Mouse (Mus musculus) liver, adult 2 months (tissue): ENCODE results near the gene Dnajb13. TPM values are rescaled to one million over a fixed set of nuclear protein-coding genes. Genes with fewer than 3 reads are reported as not detected.
A peak's percentile ranks its signal among the peaks of the same experiment; 100 is the strongest.

Experiments
- DNase-seq: peaks from one replicate; pipeline ENCODE4 v3.0.0-alpha.2; 2011; ENCODE audit warnings: low read depth, low spot score; ENCODE audit errors: extremely low read depth
- H3K27ac ChIP-seq: fragments of 200-500 bp; replicated peaks from 2 replicates; pipeline ENCODE4 v1.5.1; 2012; ENCODE audit warnings: low read depth, mild to moderate bottlenecking, control low read depth, inconsistent platforms, low read length; ENCODE audit not compliant: insufficient read depth
- H3K27me3 ChIP-seq: fragments of 200-500 bp; 2 replicates; pipeline ENCODE4 v1.6.1; 2012; ENCODE audit warnings: mild to moderate bottlenecking, moderate library complexity, low read length, inconsistent platforms; ENCODE audit not compliant: control insufficient read depth, insufficient read depth
- H3K36me3 ChIP-seq: fragments of 200-500 bp; 2 replicates; pipeline ENCODE4 v1.6.1; 2012; ENCODE audit warnings: low read length, inconsistent platforms; ENCODE audit not compliant: control insufficient read depth, insufficient read depth
- H3K4me1 ChIP-seq: fragments of 200-500 bp; 2 replicates; pipeline ENCODE4 v1.6.1; 2011; ENCODE audit warnings: low read length; ENCODE audit not compliant: control insufficient read depth, insufficient read depth
- H3K4me3 ChIP-seq: fragments of 200-500 bp; 2 replicates; pipeline ENCODE4 v1.5.1; 2011; ENCODE audit warnings: low read depth, mild to moderate bottlenecking, control low read depth, low read length, moderate library complexity; ENCODE audit not compliant: insufficient read depth
- H3K79me2 ChIP-seq: fragments of 200-500 bp; 2 replicates; pipeline ENCODE4 v1.6.1; 2012; ENCODE audit warnings: inconsistent platforms, mild to moderate bottlenecking, low read length, moderate library complexity; ENCODE audit not compliant: control insufficient read depth, insufficient read depth
- H3K9ac ChIP-seq: fragments of 200-500 bp; 2 replicates; pipeline ENCODE4 v1.6.1; 2012; ENCODE audit warnings: low read depth, mild to moderate bottlenecking, control low read depth, inconsistent platforms, low read length
- CTCF ChIP-seq: fragments of 200-500 bp; IDR thresholded peaks from 2 replicates; pipeline ENCODE4 v1.5.1; 2011; ENCODE audit warnings: low read depth, low read length, control low read depth
- POLR2A ChIP-seq: fragments of 200-500 bp; IDR thresholded peaks from 2 replicates; pipeline ENCODE4 v1.6.1; 2011; ENCODE audit warnings: low read length, control low read depth; ENCODE audit not compliant: insufficient read depth; ENCODE audit errors: extremely low read depth
- whole genome bisulfite sequencing: fragments of 180-500 bp; shearing (Covaris S2); methylation state at CpG from one replicate; pipeline ENCODE4 v1.1.7; 2018; 5-methylcytosine and 5-hydroxymethylcytosine counted together
- polyA plus RNA-seq: library from polyadenylated mRNA; depleted of rRNA; stranded (reverse); fragments of >200 nt; gene quantifications from 2 replicates; pipeline ENCODE4 v1.2.3, GENCODE M21; 2012
- total RNA-seq: library from RNA; depleted of rRNA; stranded (reverse); fragments of >200 nt; gene quantifications from 2 replicates; pipeline ENCODE4 v1.2.3, GENCODE M21; 2014

The Dnajb13 gene
- total and polyA plus RNA-seq, 2 experiments: 0.29 to 0.55 TPM

- peak; percentile 46 for DNase-seq
- Histone ChIP-seq H3K9ac (peak overlapping the region; percentile 63), H3K79me2 (no peaks in the 10 kb centered on the region), H3K4me3 (peak overlapping the region; percentile 54), H3K27ac (peak overlapping the region; percentile 68), H3K27me3 (no peaks in the 10 kb centered on the region), H3K4me1 (peaks cover 11% of the 10 kb centered on the region), H3K36me3 (no peaks in the 10 kb centered on the region)
- TF ChIP-seq CTCF (no peak), POLR2A (no peak)
- WGBS: 33% methylated on average over 11 of the region's 11 CpGs
These were observed 19.0 kb downstream of the Dnajb13 start for GRCm38 (mm10) chr7:100495581-100496251.

GRCm38 (mm10) chr7:100495042-100495441, 19.7 kb downstream of the Dnajb13 start:
- H3K4me1 ChIP-seq: peaks cover 11% of the 10 kb centered on the region
- H3K27me3 ChIP-seq: no peaks in the 10 kb centered on the region
- H3K27ac ChIP-seq: peak overlapping the region; percentile 68
- H3K4me3 ChIP-seq: peak overlapping the region; percentile 54
- WGBS: 19% methylated on average over 8 of the region's 8 CpGs
- no peaks in the 10 kb centered on the region for H3K79me2 ChIP-seq
- H3K9ac ChIP-seq: peak overlapping the region; percentile 63
- DNase-seq: peak; percentile 71
- no peaks in the 10 kb centered on the region for H3K36me3 ChIP-seq
- no peak for TF ChIP-seq POLR2A
- TF ChIP-seq CTCF: no peak

GRCm38 (mm10) chr7:100494415-100494831, 20.3 kb downstream of the Dnajb13 start:
- Histone ChIP-seq H3K27ac (peak overlapping the region; percentile 48; the same call in 1 of the 2 replicates), H3K79me2 (no peaks in the 10 kb centered on the region), H3K36me3 (no peaks in the 10 kb centered on the region), H3K4me3 (peak overlapping the region; percentile 69), H3K9ac (peak overlapping the region; percentile 68), H3K4me1 (peaks cover 11% of the 10 kb centered on the region), H3K27me3 (no peaks in the 10 kb centered on the region)
- no peak for DNase-seq
- no peak for TF ChIP-seq CTCF
- no peak for TF ChIP-seq POLR2A
- WGBS: 85% methylated on average over 7 of the region's 7 CpGs

GRCm38 (mm10) chr7:100493484-100494414, 21.0 kb downstream of the Dnajb13 start:
- Histone ChIP-seq H3K9ac (peak overlapping the region; percentile 68), H3K4me1 (peaks cover 11% of the 10 kb centered on the region), H3K27ac (peak overlapping the region; percentile 48), H3K36me3 (no peaks in the 10 kb centered on the region), H3K79me2 (no peaks in the 10 kb centered on the region), H3K4me3 (peak overlapping the region; percentile 69), H3K27me3 (no peaks in the 10 kb centered on the region)
- no peak for DNase-seq
- 31% methylated on average over 19 of the region's 19 CpGs for WGBS
- no peak for TF ChIP-seq CTCF
- no peak for TF ChIP-seq POLR2A

- Histone ChIP-seq H3K36me3 (no peaks in the 10 kb centered on the region), H3K27ac (peak within 1 kb of the TSS; percentile 48), H3K4me3 (peak within 1 kb of the TSS; percentile 69), H3K79me2 (no peaks in the 10 kb centered on the region), H3K4me1 (peaks cover 11% of the 10 kb centered on the region), H3K9ac (peak within 1 kb of the TSS; percentile 68), H3K27me3 (no peaks in the 10 kb centered on the region)
- DNase-seq: peak; percentile 51
- TF ChIP-seq POLR2A: peak; percentile 89
- no peak for TF ChIP-seq CTCF
- 1% methylated on average over 27 of the region's 27 CpGs for WGBS
These were observed 21.7 kb downstream of the Dnajb13 start, which contains the start of gene Ucp2 for GRCm38 (mm10) chr7:100493117-100493483. Ucp2 (plus strand) TSS chr7:100493337.
